22 mouse cellular contexts compared by ENCODE assay signal in genomic region chr6:51744607-51745006, GRCm38 (mm10).
DNase-seq lines count a peak whose midpoint lies in the region; ATAC-seq and TF ChIP-seq lines count a peak whose summit lies in the region.
"Had no signal": no experiment of that assay in that cellular context is flagged by ENCODE, and none has a peak within 500 bp of the region (broad histone marks: within the 10 kb centered on the region; RNA-seq: fewer than 3 reads in every experiment).

No protein-coding gene starts in this region.

- no peak for TF ChIP-seq POLR2A in olfactory bulb, adult 2 months (IDR thresholded peaks at IDR 0.05; ENCODE audit: insufficient read depth, low read depth, low read length)

- H3K27me3 ChIP-seq in hindbrain, embryonic 15.5 days, result no peaks in the 10 kb centered on the region
- H3K27me3 ChIP-seq in hindbrain, embryonic 16.5 days (replicated peaks; ENCODE audit: control insufficient read depth, insufficient read depth, low read length), result no peaks in the 10 kb centered on the region
- H3K27me3 ChIP-seq in kidney, postnatal 0 days (ENCODE audit: insufficient read depth, low read length), result no peaks in the 10 kb centered on the region
- H3K27me3 ChIP-seq: forebrain, embryonic 12.5 days; hindbrain, embryonic 12.5 days had no signal

- peaks cover 32% of the 10 kb centered on the region for H3K4me1 ChIP-seq in hindbrain, embryonic 15.5 days (replicated peaks)
- peaks cover 6% of the 10 kb centered on the region for H3K4me1 ChIP-seq in hindbrain, embryonic 16.5 days (ENCODE audit: control insufficient read depth, insufficient read depth, low read depth, low read length)
- no peaks in the 10 kb centered on the region for H3K4me1 ChIP-seq in kidney, postnatal 0 days (replicated peaks; ENCODE audit: insufficient read depth, low read length)
- peaks cover 7% of the 10 kb centered on the region for H3K4me1 ChIP-seq in olfactory bulb, adult 2 months (ENCODE audit: control insufficient read depth, insufficient read depth, low read length)

- no peak overlapping the region for H3K9ac ChIP-seq in hindbrain, embryonic 15.5 days
- H3K9ac ChIP-seq in hindbrain, embryonic 16.5 days (ENCODE audit: low read depth, low read length), result no peak overlapping the region
- H3K9ac ChIP-seq in kidney, postnatal 0 days (ENCODE audit: low read depth, low read length), result no peak overlapping the region
- H3K9ac ChIP-seq: embryonic facial prominence, embryonic 13.5 days; forebrain, embryonic 12.5 days; heart, embryonic 12.5 days; hindbrain, embryonic 12.5 days had no signal

- peak; percentile 37 for DNase-seq in embryo, embryonic 11 days
- no peak for DNase-seq in embryo, embryonic 9.5 days (ENCODE audit: extremely low spot score)
- peak; percentile 58 for DNase-seq in kidney, postnatal 0 days (ENCODE audit: low spot score)
- no peak for DNase-seq in kidney, adult 8-10 months
- DNase-seq: adrenal gland, postnatal 10 days; B cell, adult 2 months; cerebellum, adult 11 months; cerebellum, adult 8-10 months; cerebellum, postnatal 14 days; gastrocnemius, postnatal 10 days; heart, adult 2 months had no signal

- H3K4me3 ChIP-seq in hindbrain, embryonic 15.5 days, result no peak overlapping the region
- H3K4me3 ChIP-seq in hindbrain, embryonic 16.5 days (ENCODE audit: low read length), result no peak overlapping the region
- no peak overlapping the region for H3K4me3 ChIP-seq in kidney, postnatal 0 days (replicated peaks; ENCODE audit: low read depth, low read length)
- no peak overlapping the region for H3K4me3 ChIP-seq in olfactory bulb, adult 2 months (ENCODE audit: insufficient read depth, low read depth, low read length)
- H3K4me3 ChIP-seq: embryonic facial prominence, embryonic 13.5 days; forebrain, embryonic 12.5 days; heart, adult 2 months; heart, embryonic 12.5 days; hindbrain, embryonic 12.5 days had no signal

- 82% methylated on average over 2 of the region's 2 CpGs for WGBS in hindbrain, embryonic 15.5 days
- WGBS in hindbrain, embryonic 16.5 days, result 84% methylated on average over 2 of the region's 2 CpGs
- 46% methylated on average over 2 of the region's 2 CpGs for WGBS in kidney, postnatal 0 days
- 52% methylated on average over 2 of the region's 2 CpGs for WGBS in olfactory bulb, adult 2 months

- ATAC-seq in hindbrain, embryonic 15.5 days (ENCODE audit: low FRiP score, low read depth), result no peak
- ATAC-seq in hindbrain, embryonic 16.5 days, result no peak
- ATAC-seq in kidney, postnatal 0 days (replicated peaks; ENCODE audit: low FRiP score, low read depth), result no peak
- ATAC-seq: CD4-positive, CD25-positive, alpha-beta regulatory T cell, adult 4 months; forebrain, embryonic 16.5 days; inflammation-experienced regulatory T-cells, adult 6 months had no signal

- H3K36me3 ChIP-seq in hindbrain, embryonic 15.5 days, result no peaks in the 10 kb centered on the region
- H3K36me3 ChIP-seq in hindbrain, embryonic 16.5 days (ENCODE audit: control insufficient read depth, insufficient read depth, low read length), result no peaks in the 10 kb centered on the region
- no peaks in the 10 kb centered on the region for H3K36me3 ChIP-seq in kidney, postnatal 0 days (ENCODE audit: insufficient read depth, low read length)
- H3K36me3 ChIP-seq: embryonic facial prominence, embryonic 13.5 days; forebrain, embryonic 12.5 days; G1E; heart, embryonic 12.5 days; hindbrain, embryonic 12.5 days had no signal

- no peak for TF ChIP-seq CTCF in kidney, postnatal 0 days (IDR thresholded peaks at IDR 0.05; ENCODE audit: low read depth)
- no peak for TF ChIP-seq CTCF in olfactory bulb, adult 2 months (IDR thresholded peaks at IDR 0.05; ENCODE audit: insufficient read depth, low read depth, low read length)

- H3K27ac ChIP-seq in hindbrain, embryonic 15.5 days (replicated peaks), result peak overlapping the region; percentile 52; the same call in 1 of the 2 replicates
- no peak overlapping the region for H3K27ac ChIP-seq in hindbrain, embryonic 16.5 days (ENCODE audit: low read depth, low read length)
- no peak overlapping the region for H3K27ac ChIP-seq in kidney, postnatal 0 days
- H3K27ac ChIP-seq in olfactory bulb, adult 2 months (ENCODE audit: insufficient read depth, low read depth, low read length), result peak overlapping the region; percentile 28; the same call in 1 of the 2 replicates
- H3K27ac ChIP-seq: embryonic facial prominence, embryonic 13.5 days; forebrain, embryonic 12.5 days; heart, adult 2 months had no signal

- H3K9me3 ChIP-seq in hindbrain, embryonic 15.5 days, result no peaks in the 10 kb centered on the region
- no peaks in the 10 kb centered on the region for H3K9me3 ChIP-seq in hindbrain, embryonic 16.5 days (ENCODE audit: control insufficient read depth, low read length)
- no peaks in the 10 kb centered on the region for H3K9me3 ChIP-seq in kidney, postnatal 0 days (replicated peaks; ENCODE audit: low read length)
- H3K9me3 ChIP-seq: embryonic facial prominence, embryonic 13.5 days; forebrain, embryonic 12.5 days; G1E; heart, embryonic 12.5 days; hindbrain, embryonic 12.5 days had no signal

- no peak overlapping the region for H3K4me2 ChIP-seq in hindbrain, embryonic 15.5 days
- H3K4me2 ChIP-seq in hindbrain, embryonic 16.5 days (ENCODE audit: low read length), result no peak overlapping the region
- no peak overlapping the region for H3K4me2 ChIP-seq in kidney, postnatal 0 days (ENCODE audit: low read length)
- H3K4me2 ChIP-seq: embryonic facial prominence, embryonic 13.5 days; forebrain, embryonic 12.5 days; heart, embryonic 12.5 days; hindbrain, embryonic 12.5 days had no signal

Comparison
In these comparisons a context has a peak if more than half of its experiments do, and no peak if none do; other contexts are left out.
1. DNase-seq: peak in embryo, embryonic 11 days (single experiment) and kidney, postnatal 0 days (single experiment); none in embryo, embryonic 9.5 days (single experiment) and kidney, adult 8-10 months (0 of 2).
2. H3K27ac ChIP-seq: peak in hindbrain, embryonic 15.5 days (single experiment) and olfactory bulb, adult 2 months (single experiment); none in hindbrain, embryonic 16.5 days (single experiment) and kidney, postnatal 0 days (single experiment).